Mouse (Mus musculus): ENCODE data around the gene Zmynd19.

DNA sequence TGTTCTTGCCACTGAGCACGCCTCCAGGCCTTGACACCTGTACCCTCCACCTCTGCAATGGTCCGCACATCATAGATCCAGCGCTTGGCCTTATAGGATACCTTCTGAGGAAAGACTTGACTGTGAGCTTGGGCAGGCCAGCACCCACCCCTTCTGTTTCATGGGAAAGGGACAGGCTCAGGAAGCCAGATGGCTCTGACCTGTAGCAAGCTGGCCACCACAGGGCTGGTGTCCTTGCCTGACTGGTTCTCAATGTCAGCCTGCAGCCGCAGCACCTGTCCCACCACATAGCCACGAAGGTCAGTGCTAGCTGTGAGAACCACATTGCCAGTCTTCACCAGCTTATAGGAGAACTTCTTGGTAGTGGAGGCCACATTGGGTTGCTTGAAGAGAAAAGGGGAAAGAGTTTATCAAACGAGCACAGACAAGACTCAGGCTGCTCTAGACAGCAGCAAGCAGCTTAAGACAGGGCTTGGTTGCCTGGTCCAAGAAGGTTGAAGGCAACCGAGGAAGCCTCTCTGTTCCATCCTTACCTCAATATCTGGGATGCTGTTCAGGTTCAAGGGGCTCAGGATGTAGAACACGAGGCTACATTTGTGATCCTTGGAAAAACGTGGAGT lies 23.1 kb upstream of the Zmynd19 start:
- TF ChIP-seq CTCF (IDR thresholded peaks at IDR 0.05; ENCODE audit: control insufficient read depth, insufficient read depth, insufficient replicate concordance, low read depth, low read length) (no peak), POLR2A (IDR thresholded peaks at IDR 0.05; ENCODE audit: control insufficient read depth, low read depth, low read length) (no peak)

Measured in testis, adult 2 months (tissue).